8 mouse cellular contexts compared by ENCODE assay signal in genomic region chr8:26961251-26962063, GRCm38 (mm10). TPM values are rescaled to one million over a fixed set of nuclear protein-coding genes. Genes with fewer than 3 reads are reported as not detected.
DNase-seq lines count a peak whose midpoint lies in the region; ATAC-seq lines count a peak whose summit lies in the region.

No protein-coding gene starts in this region.

- peak overlapping the region; percentile 19; the same call in 1 of the 2 replicates for H3K9ac ChIP-seq in hindbrain, embryonic 16.5 days (ENCODE audit: low read depth, low read length)
- H3K9ac ChIP-seq in midbrain, embryonic 14.5 days (replicated peaks; ENCODE audit: low read length) = no peak overlapping the region

- H3K4me1 ChIP-seq in hindbrain, embryonic 16.5 days (ENCODE audit: control insufficient read depth, insufficient read depth, low read depth, low read length) = peaks cover 4% of the 10 kb centered on the region
- H3K4me1 ChIP-seq in midbrain, embryonic 14.5 days (ENCODE audit: control insufficient read depth, insufficient read depth, low read length) = peaks cover 12% of the 10 kb centered on the region; the same call in 1 of the 2 replicates

- H3K4me3 ChIP-seq in hindbrain, embryonic 16.5 days (ENCODE audit: low read length) = no peak overlapping the region
- H3K4me3 ChIP-seq in midbrain, embryonic 14.5 days (replicated peaks; ENCODE audit: low read depth, low read length) = no peak overlapping the region

- no peaks in the 10 kb centered on the region for H3K36me3 ChIP-seq in hindbrain, embryonic 16.5 days (ENCODE audit: control insufficient read depth, insufficient read depth, low read length)
- H3K36me3 ChIP-seq in midbrain, embryonic 14.5 days (ENCODE audit: control insufficient read depth, insufficient read depth, low read length) = no peaks in the 10 kb centered on the region

- peak overlapping the region; percentile 22; the same call in 1 of the 2 replicates for H3K4me2 ChIP-seq in hindbrain, embryonic 16.5 days (ENCODE audit: low read length)
- H3K4me2 ChIP-seq in midbrain, embryonic 14.5 days (ENCODE audit: low read length) = peak overlapping the region; percentile 29

- H3K9me3 ChIP-seq in hindbrain, embryonic 16.5 days (ENCODE audit: control insufficient read depth, low read length) = no peaks in the 10 kb centered on the region
- H3K9me3 ChIP-seq in midbrain, embryonic 14.5 days (ENCODE audit: control insufficient read depth, low read length) = no peaks in the 10 kb centered on the region

- peak; percentile 97 for ATAC-seq in hindbrain, embryonic 16.5 days
- ATAC-seq in midbrain, embryonic 14.5 days (ENCODE audit: low FRiP score, low TSS enrichment) = peak; percentile 93

- H3K27ac ChIP-seq in hindbrain, embryonic 16.5 days (ENCODE audit: low read depth, low read length) = 0 out of 2 replicates have a peak overlapping the region, but pooled peaks have one; percentile 11
- H3K27ac ChIP-seq in midbrain, embryonic 14.5 days (replicated peaks; ENCODE audit: low read depth, low read length) = 0 out of 2 replicates have a peak overlapping the region, but pooled peaks have one; percentile 16

- 12% methylated on average over 15 of the region's 15 CpGs for WGBS in hindbrain, embryonic 16.5 days
- WGBS in midbrain, embryonic 14.5 days = 5% methylated on average over 15 of the region's 15 CpGs

- peak; percentile 31 for DNase-seq in gastrocnemius, postnatal 25 days
- DNase-seq in gastrocnemius, adult 18-20 months (ENCODE audit: low spot score) = no peak
- DNase-seq in urinary bladder, postnatal 14 days (ENCODE audit: low spot score) = peak; percentile 23
- DNase-seq in urinary bladder, adult 2 months (ENCODE audit: low spot score) = no peak
- peak; percentile 80 for DNase-seq in midbrain, embryonic 14.5 days
- DNase-seq in spleen, postnatal 10 days (ENCODE audit: low spot score in 2 of 2) = no peak
- DNase-seq in thymus, postnatal 4 days = no peak

- H3K27me3 ChIP-seq in hindbrain, embryonic 16.5 days (replicated peaks; ENCODE audit: control insufficient read depth, insufficient read depth, low read length) = peaks cover 2% of the 10 kb centered on the region; the same call in 1 of the 2 replicates
- H3K27me3 ChIP-seq in midbrain, embryonic 14.5 days (ENCODE audit: control insufficient read depth, insufficient read depth, low read length) = peaks cover 4% of the 10 kb centered on the region; the same call in 1 of the 2 replicates

RNA-seq across cellular contexts. Expression of gene Zfp703, which starts 15.7 kb away (rescaled TPM):
- total RNA-seq in gastrocnemius, postnatal 25 days (2021) = 10 to 100 TPM; 22.8 to 37.6 TPM
- 10 to 100 TPM; 24.5 to 31.7 TPM for total RNA-seq in gastrocnemius, adult 18-20 months (2021)
- 25.4 and 44.5 TPM in 2 replicates for polyA plus RNA-seq in urinary bladder, adult 2 months (2012; rRNA removed)
- 14.8 and 16.5 TPM in 2 replicates for polyA plus RNA-seq in hindbrain, embryonic 16.5 days (2015; fragmentation: Nextera tagmentation; extraction: Ambion mirVana)
- polyA plus RNA-seq in midbrain, embryonic 14.5 days (2014; fragmentation: Nextera tagmentation; extraction: Ambion mirVana) = 9.9 and 12.1 TPM in 2 replicates

Comparison
In these comparisons a context has a peak if more than half of its experiments do, and no peak if none do; other contexts are left out.
1. DNase-seq: peak in gastrocnemius, postnatal 25 days (single experiment), urinary bladder, postnatal 14 days (single experiment) and midbrain, embryonic 14.5 days (single experiment); none in gastrocnemius, adult 18-20 months (single experiment), urinary bladder, adult 2 months (single experiment), spleen, postnatal 10 days (0 of 2) and thymus, postnatal 4 days (single experiment).